Mouse (Mus musculus): ENCODE results near the gene Olfr738.

DNA sequence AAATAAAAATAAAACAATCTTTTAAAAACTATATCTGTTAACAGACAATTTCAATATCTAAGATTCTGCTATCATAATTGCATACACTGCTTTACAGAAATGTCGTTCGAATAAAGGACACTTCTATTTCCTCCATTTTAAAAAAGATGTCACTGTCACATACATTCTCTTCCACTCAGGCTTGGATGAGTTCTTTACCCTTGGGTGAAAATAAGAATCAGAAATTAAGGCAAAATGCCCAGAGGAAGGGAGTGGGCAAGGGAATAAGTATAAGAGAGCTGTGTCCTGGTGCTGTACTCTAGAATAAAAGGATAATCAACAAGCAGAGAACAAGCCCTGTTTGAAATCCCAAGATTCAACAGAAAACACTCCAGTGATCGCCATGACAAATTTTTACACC is 37.9 kb downstream of the Olfr738 start, which contains the start of gene Olfr740:
- TF ChIP-seq CTCF (IDR thresholded peaks at IDR 0.05): no peak
- no peak for TF ChIP-seq EP300 (IDR thresholded peaks at IDR 0.05)

Data from lung, postnatal 0 days (tissue).